Mouse (Mus musculus) embryonic facial prominence, embryonic 14.5 days (tissue): ENCODE results near the gene Pick1. TPM values are rescaled to one million over a fixed set of nuclear protein-coding genes. Genes with fewer than 3 reads are reported as not detected.

Experiments
- ATAC-seq: fragments of 200-750 bp; cut with Nextera tagmentation; 2 replicates; pipeline ENCODE4 v1.8.0; 2017; ENCODE audit warnings: low read depth, moderate number of reproducible peaks, moderate TSS enrichment
- DNase-seq: peaks from one replicate; pipeline ENCODE4 v3.0.0-alpha.2; 2015; ENCODE audit warnings: low spot score
- H3K27ac ChIP-seq: fragments of 300-500 bp; sonication (generic); replicated peaks from 2 replicates; pipeline ENCODE4 v1.5.1; 2014; ENCODE audit warnings: low read depth, mild to moderate bottlenecking, low read length, moderate library complexity
- H3K27me3 ChIP-seq: fragments of 300-500 bp; sonication (generic); replicated peaks from 2 replicates; pipeline ENCODE4 v1.6.1; 2014; ENCODE audit warnings: low read length; ENCODE audit not compliant: control insufficient read depth, insufficient read depth
- H3K36me3 ChIP-seq: fragments of 300-500 bp; sonication (generic); 2 replicates; pipeline ENCODE4 v1.6.1; 2014; ENCODE audit warnings: low read length, mixed read lengths; ENCODE audit not compliant: control insufficient read depth, insufficient read depth
- H3K4me1 ChIP-seq: fragments of 300-500 bp; sonication (generic); 2 replicates; pipeline ENCODE4 v1.6.1; 2014; ENCODE audit warnings: antibody characterized with exemption, low read length; ENCODE audit not compliant: control insufficient read depth, insufficient read depth
- H3K4me2 ChIP-seq: fragments of 300-500 bp; sonication (generic); 2 replicates; pipeline ENCODE4 v1.6.1; 2014; ENCODE audit warnings: low read depth, mild to moderate bottlenecking, low read length, moderate library complexity, mixed read lengths
- H3K4me3 ChIP-seq: fragments of 300-500 bp; sonication (generic); 2 replicates; pipeline ENCODE4 v1.5.1; 2014; ENCODE audit warnings: low read depth, mild to moderate bottlenecking, low read length
- H3K9ac ChIP-seq: fragments of 300-500 bp; sonication (generic); 2 replicates; pipeline ENCODE4 v1.6.1; 2014; ENCODE audit warnings: low read depth, mild to moderate bottlenecking, low read length, moderate library complexity, mixed read lengths
- H3K9me3 ChIP-seq: fragments of 300-500 bp; sonication (generic); 2 replicates; pipeline ENCODE4 v1.6.1; 2016; ENCODE audit warnings: low read length; ENCODE audit not compliant: control insufficient read depth
- WGBS: fragments of 180-500 bp; shearing (Covaris S2); extraction: QIAGEN DNeasy Blood & Tissue Kit; methylation state at CpG from one replicate; pipeline ENCODE4 v1.1.7; 2014; 5-methylcytosine and 5-hydroxymethylcytosine counted together
- polyA plus RNA-seq: library from polyadenylated mRNA; unstranded; fragments of >200 nt; fragmentation: Nextera tagmentation; extraction: Ambion mirVana; gene quantifications from 2 replicates; pipeline ENCODE4 v1.2.1, GENCODE M21; 2014

Gene Pick1
- polyA plus RNA-seq, 1 experiment from 2014 or later = 18.1 TPM

- no peak overlapping the region for H3K27ac ChIP-seq
- 27% methylated on average over 15 of the region's 17 CpGs for WGBS
- H3K9me3 ChIP-seq = no peaks in the 10 kb centered on the region
- no peak for DNase-seq
- H3K9ac ChIP-seq = no peak overlapping the region
- H3K4me2 ChIP-seq = no peak overlapping the region
- ATAC-seq = no peak
- H3K4me1 ChIP-seq = 0 out of 2 replicates have a peak, but pooled peaks cover 7% of the 10 kb centered on the region
- peaks cover 22% of the 10 kb centered on the region for H3K27me3 ChIP-seq
- H3K36me3 ChIP-seq = no peaks in the 10 kb centered on the region
- no peak overlapping the region for H3K4me3 ChIP-seq
Observed at GRCm38 (mm10) chr15:79258521-79258920, 29.5 kb downstream of the Pick1 start.

GRCm38 (mm10) chr15:79261095-79261725 is 32.2 kb downstream of the Pick1 start:
- WGBS = under 1% methylated on average over 17 of the region's 62 CpGs
- peak overlapping the region; percentile 100 for H3K4me2 ChIP-seq
- ATAC-seq (peak; percentile 70), DNase-seq (peak; percentile 45)
- H3K27me3 ChIP-seq = peaks cover 22% of the 10 kb centered on the region
- H3K4me3 ChIP-seq = peak overlapping the region; percentile 68
- peak overlapping the region; percentile 33 for H3K27ac ChIP-seq
- H3K9ac ChIP-seq = peak overlapping the region; percentile 76
- no peaks in the 10 kb centered on the region for H3K36me3 ChIP-seq
- H3K4me1 ChIP-seq = 0 out of 2 replicates have a peak, but pooled peaks cover 7% of the 10 kb centered on the region
- H3K9me3 ChIP-seq = no peaks in the 10 kb centered on the region

GRCm38 (mm10) chr15:79261757-79262156 is 32.8 kb downstream of the Pick1 start:
- Histone ChIP-seq H3K4me2 (peak overlapping the region; percentile 100), H3K4me3 (peak overlapping the region; percentile 68), H3K27ac (peak overlapping the region; percentile 33; the same call in 1 of the 2 replicates), H3K9me3 (no peaks in the 10 kb centered on the region), H3K36me3 (no peaks in the 10 kb centered on the region), H3K4me1 (0 out of 2 replicates have a peak, but pooled peaks cover 7% of the 10 kb centered on the region), H3K27me3 (peaks cover 22% of the 10 kb centered on the region), H3K9ac (peak overlapping the region; percentile 76)
- 0% methylated on average over 10 of the region's 28 CpGs for WGBS
- DNase-seq (peak; percentile 33), ATAC-seq (peak; percentile 30)

- no peak overlapping the region for H3K9ac ChIP-seq
- ATAC-seq (no peak), DNase-seq (peak; percentile 45)
- H3K27me3 ChIP-seq = peaks cover 23% of the 10 kb centered on the region
- H3K4me3 ChIP-seq = peak overlapping the region; percentile 68; the same call in 1 of the 2 replicates
- no peaks in the 10 kb centered on the region for H3K36me3 ChIP-seq
- no peak overlapping the region for H3K27ac ChIP-seq
- H3K4me1 ChIP-seq = 0 out of 2 replicates have a peak, but pooled peaks cover 7% of the 10 kb centered on the region
- peak overlapping the region; percentile 100 for H3K4me2 ChIP-seq
- WGBS = 20% methylated on average over 13 of the region's 13 CpGs
- no peaks in the 10 kb centered on the region for H3K9me3 ChIP-seq
Observed at GRCm38 (mm10) chr15:79262375-79262774, 33.4 kb downstream of the Pick1 start.

GRCm38 (mm10) chr15:79262786-79263309 is 33.9 kb downstream of the Pick1 start:
- ATAC-seq = no peak
- DNase-seq = no peak
- Histone ChIP-seq H3K27ac (no peak overlapping the region), H3K9ac (no peak overlapping the region), H3K36me3 (no peaks in the 10 kb centered on the region), H3K4me3 (no peak overlapping the region), H3K4me1 (0 out of 2 replicates have a peak, but pooled peaks cover 7% of the 10 kb centered on the region), H3K27me3 (peaks cover 25% of the 10 kb centered on the region), H3K4me2 (no peak overlapping the region), H3K9me3 (no peaks in the 10 kb centered on the region)
- 88% methylated on average over 3 of the region's 3 CpGs for WGBS

- no peak for ATAC-seq
- H3K36me3 ChIP-seq = no peaks in the 10 kb centered on the region
- DNase-seq = no peak
- H3K27ac ChIP-seq = no peak overlapping the region
- H3K27me3 ChIP-seq = peaks cover 25% of the 10 kb centered on the region
- H3K9ac ChIP-seq = no peak overlapping the region
- no peak overlapping the region for H3K4me3 ChIP-seq
- no peaks in the 10 kb centered on the region for H3K9me3 ChIP-seq
- WGBS = 87% methylated on average over 6 of the region's 6 CpGs
- 0 out of 2 replicates have a peak, but pooled peaks cover 7% of the 10 kb centered on the region for H3K4me1 ChIP-seq
- H3K4me2 ChIP-seq = no peak overlapping the region
Observed at GRCm38 (mm10) chr15:79263726-79264125, 34.8 kb downstream of the Pick1 start.

GRCm38 (mm10) chr15:79265384-79265783 is 36.4 kb downstream of the Pick1 start:
- Histone ChIP-seq H3K27me3 (peaks cover 21% of the 10 kb centered on the region), H3K4me3 (no peak overlapping the region), H3K4me1 (0 out of 2 replicates have a peak, but pooled peaks cover 7% of the 10 kb centered on the region), H3K4me2 (no peak overlapping the region), H3K9me3 (no peaks in the 10 kb centered on the region), H3K27ac (no peak overlapping the region), H3K9ac (no peak overlapping the region), H3K36me3 (no peaks in the 10 kb centered on the region)
- ATAC-seq = no peak
- no peak for DNase-seq
- WGBS = 64% methylated on average over 4 of the region's 4 CpGs

- H3K9me3 ChIP-seq = no peaks in the 10 kb centered on the region
- H3K4me3 ChIP-seq = no peak overlapping the region
- H3K36me3 ChIP-seq = no peaks in the 10 kb centered on the region
- 33% methylated on average over 1 of the region's 1 CpGs for WGBS
- ATAC-seq = no peak
- peaks cover 3% of the 10 kb centered on the region; the same call in 1 of the 2 replicates for H3K4me1 ChIP-seq
- H3K27ac ChIP-seq = no peak overlapping the region
- no peak for DNase-seq
- H3K9ac ChIP-seq = no peak overlapping the region
- H3K27me3 ChIP-seq = peaks cover 16% of the 10 kb centered on the region
- no peak overlapping the region for H3K4me2 ChIP-seq
Observed at GRCm38 (mm10) chr15:79268521-79268920, 39.5 kb downstream of the Pick1 start.
